Mouse (Mus musculus) embryonic facial prominence, embryonic 14.5 days (tissue): ENCODE data around the gene Tmem51. TPM values are rescaled to one million over a fixed set of nuclear protein-coding genes. Genes with fewer than 3 reads are reported as not detected.

Experiments used
- ATAC-seq: fragments of 200-750 bp; cut with Nextera tagmentation; 2 replicates; pipeline ENCODE4 v1.8.0; 2017; ENCODE audit warnings: low read depth, moderate number of reproducible peaks, moderate TSS enrichment
- DNase-seq: peaks from one replicate; pipeline ENCODE4 v3.0.0-alpha.2; 2015; ENCODE audit warnings: low spot score
- H3K27ac ChIP-seq: fragments of 300-500 bp; sonication (generic); replicated peaks from 2 replicates; pipeline ENCODE4 v1.5.1; 2014; ENCODE audit warnings: low read depth, mild to moderate bottlenecking, low read length, moderate library complexity
- H3K27me3 ChIP-seq: fragments of 300-500 bp; sonication (generic); replicated peaks from 2 replicates; pipeline ENCODE4 v1.6.1; 2014; ENCODE audit warnings: low read length; ENCODE audit not compliant: control insufficient read depth, insufficient read depth
- H3K36me3 ChIP-seq: fragments of 300-500 bp; sonication (generic); 2 replicates; pipeline ENCODE4 v1.6.1; 2014; ENCODE audit warnings: low read length, mixed read lengths; ENCODE audit not compliant: control insufficient read depth, insufficient read depth
- H3K4me1 ChIP-seq: fragments of 300-500 bp; sonication (generic); 2 replicates; pipeline ENCODE4 v1.6.1; 2014; ENCODE audit warnings: antibody characterized with exemption, low read length; ENCODE audit not compliant: control insufficient read depth, insufficient read depth
- H3K4me2 ChIP-seq: fragments of 300-500 bp; sonication (generic); 2 replicates; pipeline ENCODE4 v1.6.1; 2014; ENCODE audit warnings: low read depth, mild to moderate bottlenecking, low read length, moderate library complexity, mixed read lengths
- H3K4me3 ChIP-seq: fragments of 300-500 bp; sonication (generic); 2 replicates; pipeline ENCODE4 v1.5.1; 2014; ENCODE audit warnings: low read depth, mild to moderate bottlenecking, low read length
- H3K9ac ChIP-seq: fragments of 300-500 bp; sonication (generic); 2 replicates; pipeline ENCODE4 v1.6.1; 2014; ENCODE audit warnings: low read depth, mild to moderate bottlenecking, low read length, moderate library complexity, mixed read lengths
- H3K9me3 ChIP-seq: fragments of 300-500 bp; sonication (generic); 2 replicates; pipeline ENCODE4 v1.6.1; 2016; ENCODE audit warnings: low read length; ENCODE audit not compliant: control insufficient read depth
- WGBS: fragments of 180-500 bp; shearing (Covaris S2); extraction: QIAGEN DNeasy Blood & Tissue Kit; methylation state at CpG from one replicate; pipeline ENCODE4 v1.1.7; 2014; 5-methylcytosine and 5-hydroxymethylcytosine counted together
- polyA plus RNA-seq: library from polyadenylated mRNA; unstranded; fragments of >200 nt; fragmentation: Nextera tagmentation; extraction: Ambion mirVana; gene quantifications from 2 replicates; pipeline ENCODE4 v1.2.1, GENCODE M21; 2014

Gene Tmem51
- polyA plus RNA-seq, 1 experiment from 2014 or later: 14.6 TPM

- ATAC-seq: no peak
- H3K4me2 ChIP-seq: no peak overlapping the region
- H3K27ac ChIP-seq: no peak overlapping the region
- no peaks in the 10 kb centered on the region for H3K9me3 ChIP-seq
- H3K9ac ChIP-seq: no peak overlapping the region
- H3K36me3 ChIP-seq: no peaks in the 10 kb centered on the region
- H3K4me1 ChIP-seq: peaks cover 3% of the 10 kb centered on the region; the same call in 1 of the 2 replicates
- no peaks in the 10 kb centered on the region for H3K27me3 ChIP-seq
- no peak for DNase-seq
- WGBS: 57% methylated on average over 18 of the region's 18 CpGs
- no peak overlapping the region for H3K4me3 ChIP-seq
These were observed 23.4 kb downstream of the Tmem51 start for GRCm38 (mm10) chr4:142060455-142061378.

- Histone ChIP-seq H3K9me3 (no peaks in the 10 kb centered on the region), H3K36me3 (no peaks in the 10 kb centered on the region), H3K27ac (no peak overlapping the region), H3K4me1 (peaks cover 3% of the 10 kb centered on the region; the same call in 1 of the 2 replicates), H3K4me3 (no peak overlapping the region), H3K9ac (no peak overlapping the region), H3K4me2 (no peak overlapping the region), H3K27me3 (no peaks in the 10 kb centered on the region)
- 75% methylated on average over 8 of the region's 8 CpGs for WGBS
- no peak for ATAC-seq
- no peak for DNase-seq
These were observed 24.3 kb downstream of the Tmem51 start for GRCm38 (mm10) chr4:142059841-142060193.

- 74% methylated on average over 13 of the region's 13 CpGs for WGBS
- no peak for DNase-seq
These were observed 24.8 kb downstream of the Tmem51 start for GRCm38 (mm10) chr4:142059113-142059840.

GRCm38 (mm10) chr4:142057529-142058216 is 26.4 kb downstream of the Tmem51 start:
- Histone ChIP-seq H3K27ac (no peak overlapping the region; the same call in 1 of the 2 replicates), H3K4me2 (no peak overlapping the region), H3K4me1 (peaks cover 4% of the 10 kb centered on the region; the same call in 1 of the 2 replicates), H3K9ac (no peak overlapping the region), H3K9me3 (no peaks in the 10 kb centered on the region), H3K36me3 (no peaks in the 10 kb centered on the region), H3K4me3 (no peak overlapping the region), H3K27me3 (no peaks in the 10 kb centered on the region)
- ATAC-seq (peak; percentile 38; the same call in 1 of the 2 replicates), DNase-seq (peak; percentile 68)
- WGBS: 60% methylated on average over 22 of the region's 22 CpGs

More at GRCm38 (mm10) chr4:142059113-142059840, 24.8 kb downstream of the Tmem51 start:
- Histone ChIP-seq H3K27me3 (no peaks in the 10 kb centered on the region), H3K4me2 (no peak overlapping the region), H3K4me3 (no peak overlapping the region), H3K9ac (no peak overlapping the region), H3K36me3 (no peaks in the 10 kb centered on the region), H3K9me3 (no peaks in the 10 kb centered on the region), H3K4me1 (peaks cover 3% of the 10 kb centered on the region; the same call in 1 of the 2 replicates), H3K27ac (no peak overlapping the region)
- no peak for ATAC-seq

GRCm38 (mm10) chr4:142055600-142055999 is 28.5 kb downstream of the Tmem51 start:
- H3K9ac ChIP-seq: no peak overlapping the region
- no peaks in the 10 kb centered on the region for H3K9me3 ChIP-seq
- 80% methylated on average over 8 of the region's 8 CpGs for WGBS
- H3K4me2 ChIP-seq: no peak overlapping the region
- H3K4me3 ChIP-seq: no peak overlapping the region
- H3K27me3 ChIP-seq: no peaks in the 10 kb centered on the region
- ATAC-seq (no peak), DNase-seq (no peak)
- H3K27ac ChIP-seq: no peak overlapping the region
- H3K36me3 ChIP-seq: no peaks in the 10 kb centered on the region
- peaks cover 9% of the 10 kb centered on the region; the same call in 1 of the 2 replicates for H3K4me1 ChIP-seq

- no peak overlapping the region for H3K27ac ChIP-seq
- no peaks in the 10 kb centered on the region for H3K36me3 ChIP-seq
- H3K4me3 ChIP-seq: no peak overlapping the region
- H3K4me2 ChIP-seq: no peak overlapping the region
- 83% methylated on average over 11 of the region's 11 CpGs for WGBS
- DNase-seq (no peak), ATAC-seq (no peak)
- no peaks in the 10 kb centered on the region for H3K27me3 ChIP-seq
- no peak overlapping the region for H3K9ac ChIP-seq
- peaks cover 9% of the 10 kb centered on the region; the same call in 1 of the 2 replicates for H3K4me1 ChIP-seq
- no peaks in the 10 kb centered on the region for H3K9me3 ChIP-seq
These were observed 29.5 kb downstream of the Tmem51 start for GRCm38 (mm10) chr4:142054580-142054979.

GRCm38 (mm10) chr4:142053661-142054448 is 30.2 kb downstream of the Tmem51 start:
- Histone ChIP-seq H3K9me3 (no peaks in the 10 kb centered on the region), H3K4me1 (peaks cover 9% of the 10 kb centered on the region; the same call in 1 of the 2 replicates), H3K4me3 (no peak overlapping the region), H3K9ac (no peak overlapping the region), H3K36me3 (no peaks in the 10 kb centered on the region), H3K27me3 (no peaks in the 10 kb centered on the region), H3K4me2 (no peak overlapping the region), H3K27ac (no peak overlapping the region)
- ATAC-seq (no peak), DNase-seq (no peak)
- 42% methylated on average over 9 of the region's 9 CpGs for WGBS
